Mouse (Mus musculus): ENCODE measurements around the gene Slc1a5. TPM values are rescaled to one million over a fixed set of nuclear protein-coding genes. Genes with fewer than 3 reads are reported as not detected.

Gene Slc1a5
- total RNA-seq (2023) = 100 to 1,000 TPM; 137 to 141 TPM

GRCm38 (mm10) chr7:16780825-16781554, at the start of gene Slc1a5:
TSS of gene Slc1a5 (plus strand) at chr7:16781340.

DNA sequence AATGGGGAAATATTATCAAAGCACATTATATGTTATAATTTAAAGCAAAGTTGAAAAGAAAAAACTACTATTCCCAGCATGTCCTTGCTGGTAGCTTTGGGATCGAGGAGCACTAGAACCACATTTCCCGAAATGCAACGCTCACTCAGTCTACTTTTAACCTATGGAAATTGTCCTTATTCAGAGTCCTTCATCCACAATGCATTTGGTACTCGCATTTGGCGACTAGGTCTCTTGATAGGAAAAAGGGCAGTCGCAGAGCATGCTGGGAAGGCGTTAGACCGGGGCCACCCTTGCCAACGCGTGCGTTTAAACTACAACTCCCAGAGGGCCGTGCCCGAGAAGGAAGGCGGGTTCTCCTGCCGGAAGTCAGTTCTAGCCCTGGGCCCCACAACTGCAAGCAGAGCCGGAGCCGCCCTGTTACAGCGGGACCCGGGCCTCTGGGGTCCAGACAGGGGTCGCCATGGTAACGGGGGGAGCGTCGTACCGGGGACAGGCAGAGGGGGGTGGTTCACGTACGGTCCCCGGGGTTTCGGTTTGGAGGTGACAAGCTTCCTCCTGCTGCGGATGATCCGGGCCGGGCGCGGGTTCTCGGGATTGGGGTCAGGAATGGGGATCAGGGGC, 43.0 kb upstream of the Slc1a5 start, which contains the start of gene Ap2s1:
Ap2s1 (plus strand) TSS at position 338 of the 624 bp plus-strand sequence.

GRCm38 (mm10) chr7:16815351-16815941, 34.3 kb downstream of the Slc1a5 start, which contains the start of gene Strn4:
TSS of gene Strn4 (plus strand) at chr7:16815889.

DNA sequence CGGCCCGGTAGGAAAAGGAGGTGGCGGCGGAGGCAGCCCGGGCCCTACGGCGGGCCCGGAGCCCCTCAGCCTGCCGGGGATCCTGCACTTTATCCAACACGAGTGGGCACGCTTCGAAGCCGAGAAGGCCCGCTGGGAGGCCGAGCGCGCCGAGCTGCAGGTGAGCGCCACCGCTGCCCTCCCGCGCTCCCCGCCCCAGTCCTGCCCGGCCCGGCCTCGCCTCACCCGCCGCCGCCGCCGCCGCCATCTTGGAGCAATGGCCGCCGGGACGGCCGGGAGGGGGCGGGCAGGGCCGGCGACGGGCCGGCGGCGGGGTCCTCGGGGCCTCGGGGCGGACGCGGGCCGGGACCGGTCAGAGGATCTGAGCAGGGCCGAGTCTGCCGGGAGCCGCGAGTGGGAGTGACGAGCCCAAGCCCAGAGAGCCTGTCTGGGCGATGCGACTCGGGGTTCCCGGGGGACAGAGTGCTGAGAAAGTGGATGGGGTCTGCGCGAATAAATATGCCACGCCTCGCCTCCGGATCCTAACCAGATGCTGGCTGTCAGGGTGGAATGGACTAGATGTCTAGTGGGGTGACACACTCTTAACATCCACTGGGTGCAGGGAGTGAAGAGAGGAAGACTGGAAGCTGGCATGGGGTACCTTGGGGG, 35.5 kb downstream of the Slc1a5 start, which contains the start of gene Fkrp:
Fkrp (minus strand) TSS at position 258 of the 648 bp plus-strand sequence.

DNA sequence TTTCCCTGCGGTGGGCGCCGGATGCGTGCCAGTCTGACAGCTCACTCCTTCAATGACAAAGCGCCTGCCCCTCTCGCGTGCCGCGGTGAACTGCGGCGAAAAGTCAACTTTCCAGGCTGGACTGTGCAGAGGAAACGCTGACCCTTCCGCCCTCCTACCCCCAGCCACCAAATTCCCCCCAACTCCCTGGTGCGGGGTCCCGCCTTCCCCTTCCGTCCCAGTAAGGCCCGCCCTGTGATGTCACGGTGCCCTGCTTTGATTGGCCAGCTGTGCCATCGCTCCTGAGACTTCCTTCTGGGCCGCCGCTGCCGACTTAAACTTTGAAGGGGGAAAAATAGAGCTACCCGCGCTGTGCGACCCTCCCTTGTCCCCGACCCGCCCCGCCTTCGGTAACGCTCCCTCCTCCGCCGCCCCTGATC, 61.5 kb downstream of the Slc1a5 start, which contains the start of gene Prkd2:
Prkd2 (plus strand) TSS at position 258 of the 419 bp plus-strand sequence.

Other genes with a start within 250 kb of the Slc1a5 start
- 10 to 100 TPM; 20.5 to 22.0 TPM for gene Arhgap35, start 166.3 kb upstream of the Slc1a5 start, total RNA-seq (2023)
- gene Ceacam15, start 105.6 kb upstream of the Slc1a5 start, total RNA-seq (2023) = not detected
- gene Ceacam9, start 59.4 kb upstream of the Slc1a5 start, total RNA-seq (2023) = not detected
- 10 to 100 TPM; 85.3 to 95.2 TPM for gene Ap2s1, start 42.9 kb upstream of the Slc1a5 start, total RNA-seq (2023)
- gene Strn4, start 34.5 kb downstream of the Slc1a5 start, total RNA-seq (2023) = 100 to 1,000 TPM; 136 to 150 TPM
- 10 to 100 TPM; 23.8 to 28.4 TPM for gene Fkrp, start 35.4 kb downstream of the Slc1a5 start, total RNA-seq (2023)
- 100 to 1,000 TPM; 225 to 233 TPM for gene Prkd2, start 61.6 kb downstream of the Slc1a5 start, total RNA-seq (2023)
- under 1 TPM; 0.29 to 0.56 TPM for gene Dact3, start 94.0 kb downstream of the Slc1a5 start, total RNA-seq (2023)
- gene Gng8, start 110.4 kb downstream of the Slc1a5 start, total RNA-seq (2023) = not detected
- 1 to 10 TPM; 1.5 to 1.9 TPM for gene Ptgir, start 125.2 kb downstream of the Slc1a5 start, total RNA-seq (2023)
- gene Calm3, start 142.8 kb downstream of the Slc1a5 start, total RNA-seq (2023) = 100 to 1,000 TPM; 118 to 124 TPM
- not detected for gene Pnmal2, start 163.3 kb downstream of the Slc1a5 start, total RNA-seq (2023)
- gene Pnmal1, start 178.3 kb downstream of the Slc1a5 start, total RNA-seq (2023) = not detected
- 1 to 10 TPM; 2.7 to 3.4 TPM for gene Gm42372, start 201.7 kb downstream of the Slc1a5 start, total RNA-seq (2023)
- gene Ccdc8, start 211.4 kb downstream of the Slc1a5 start, total RNA-seq (2023) = under 1 TPM in 1 of 2 experiments, not detected in 1; 0.29 TPM
- gene Ppp5c, start 246.6 kb downstream of the Slc1a5 start, total RNA-seq (2023) = 100 to 1,000 TPM in 1 of 2 experiments, 10 to 100 TPM in 1; 92.5 to 103 TPM